Mouse (Mus musculus) lung, postnatal 0 days (tissue): ENCODE measurements at regions not wholly inside any gene's neighbourhood (a gene's known extent, or its start where the extent isn't known, plus 50 kb on each side); places are given as distances from the start of the nearest gene placed in this dataset.

Experiments used
- ATAC-seq: fragments of 200-750 bp; cut with Nextera tagmentation; 2 replicates; pipeline ENCODE4 v1.8.0; 2017; ENCODE audit warnings: moderate library complexity
- DNase-seq: peaks from one replicate; pipeline ENCODE4 v3.0.0-alpha.2; 2016; ENCODE audit warnings: low spot score
- H3K27ac ChIP-seq: fragments of 300-500 bp; sonication (generic); 2 replicates; pipeline ENCODE4 v1.5.1; 2014; ENCODE audit warnings: antibody characterized with exemption, mild to moderate bottlenecking, low read length, mixed read lengths
- H3K27me3 ChIP-seq: fragments of 300-500 bp; sonication (generic); replicated peaks from 2 replicates; pipeline ENCODE4 v1.6.1; 2014; ENCODE audit warnings: low read length, mixed read lengths; ENCODE audit not compliant: insufficient read depth
- H3K36me3 ChIP-seq: fragments of 300-500 bp; sonication (generic); 2 replicates; pipeline ENCODE4 v1.6.1; 2014; ENCODE audit warnings: low read length, mixed read lengths; ENCODE audit not compliant: insufficient read depth
- H3K4me1 ChIP-seq: fragments of 300-500 bp; sonication (generic); 2 replicates; pipeline ENCODE4 v1.6.1; 2014; ENCODE audit warnings: antibody characterized with exemption, low read depth, low read length, mixed read lengths; ENCODE audit not compliant: insufficient read depth
- H3K4me2 ChIP-seq: fragments of 300-500 bp; sonication (generic); replicated peaks from 2 replicates; pipeline ENCODE4 v1.6.1; 2014; ENCODE audit warnings: low read depth, mild to moderate bottlenecking, low read length, moderate library complexity, mixed read lengths
- H3K4me3 ChIP-seq: fragments of 300-500 bp; sonication (generic); 2 replicates; pipeline ENCODE4 v1.5.1; 2014; ENCODE audit warnings: low read depth, low read length
- H3K9ac ChIP-seq: fragments of 300-500 bp; sonication (generic); replicated peaks from 2 replicates; pipeline ENCODE4 v1.6.1; 2014; ENCODE audit warnings: low read depth, mild to moderate bottlenecking
- H3K9me3 ChIP-seq: fragments of 300-500 bp; sonication (generic); 2 replicates; pipeline ENCODE4 v1.6.1; 2016; ENCODE audit warnings: low read length, mixed read lengths
- CTCF ChIP-seq: IDR thresholded peaks from 2 replicates; pipeline ENCODE4 v1.5.1; 2016; ENCODE audit warnings: antibody characterized with exemption, mild to moderate bottlenecking
- EP300 ChIP-seq: IDR thresholded peaks from 2 replicates; pipeline ENCODE4 v1.6.1; 2016; ENCODE audit warnings: antibody characterized with exemption, mild to moderate bottlenecking, control low read depth
- WGBS: fragments of 180-500 bp; shearing (Covaris S2); extraction: QIAGEN DNeasy Blood & Tissue Kit; methylation state at CpG from one replicate; pipeline ENCODE4 v1.1.7; 2014; 5-methylcytosine and 5-hydroxymethylcytosine counted together

- DNase-seq, result peak; percentile 28
- no peaks in the 10 kb centered on the region for H3K4me1 ChIP-seq
- WGBS, result 24% methylated on average over 5 of the region's 5 CpGs
Observed at GRCm38 (mm10) chr2:8818127-8818526, 1062.9 kb upstream of the 4930412O13Rik start.

DNA sequence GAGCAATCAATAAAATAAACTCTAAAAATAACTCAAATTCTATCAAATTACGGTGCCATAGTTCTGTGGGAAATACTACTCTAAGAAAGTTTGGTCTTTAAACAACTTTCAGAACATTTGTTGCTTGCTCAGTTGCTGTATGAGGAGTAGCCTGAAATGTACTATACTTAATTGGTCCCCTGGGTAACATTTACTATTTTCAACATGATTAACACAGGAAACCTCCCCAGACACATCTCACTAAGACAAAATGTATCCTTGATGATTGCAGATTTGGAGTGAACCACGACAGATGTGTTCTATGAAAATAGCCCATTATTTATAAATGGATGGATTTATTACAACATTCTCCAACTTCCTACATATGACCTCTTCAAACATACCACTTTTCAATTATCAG lies 1055.6 kb upstream of the 4930412O13Rik start:
- H3K9ac ChIP-seq, result no peak overlapping the region
- H3K4me3 ChIP-seq, result no peak overlapping the region
- no peaks in the 10 kb centered on the region for H3K27me3 ChIP-seq
- no peaks in the 10 kb centered on the region for H3K4me1 ChIP-seq
- DNase-seq (no peak), ATAC-seq (no peak)
- no peaks in the 10 kb centered on the region for H3K36me3 ChIP-seq
- WGBS, result 69% methylated on average over 2 of the region's 2 CpGs
- H3K4me2 ChIP-seq, result no peak overlapping the region
- no peaks in the 10 kb centered on the region for H3K9me3 ChIP-seq
- TF ChIP-seq EP300 (no peak), CTCF (no peak)
- H3K27ac ChIP-seq, result no peak overlapping the region

More at GRCm38 (mm10) chr2:8818127-8818526, 1062.9 kb upstream of the 4930412O13Rik start:
- no peak for TF ChIP-seq CTCF
- TF ChIP-seq EP300, result no peak
- H3K36me3 ChIP-seq, result no peaks in the 10 kb centered on the region
- no peaks in the 10 kb centered on the region for H3K27me3 ChIP-seq
- no peak overlapping the region for H3K9ac ChIP-seq
- no peak overlapping the region for H3K4me2 ChIP-seq
- H3K9me3 ChIP-seq, result no peaks in the 10 kb centered on the region
- no peak overlapping the region for H3K4me3 ChIP-seq
- no peak overlapping the region for H3K27ac ChIP-seq
- ATAC-seq, result no peak
